Mouse (Mus musculus) neural tube, embryonic 14.5 days (tissue): Measurements from ENCODE around the gene Shisa2. TPM values are rescaled to one million over a fixed set of nuclear protein-coding genes. Genes with fewer than 3 reads are reported as not detected.
"Not testable (repeated sequence)": the region's sequence is repeated elsewhere in the genome, so short reads cannot be mapped to it uniquely, and the experiment has no call there.

ENCODE experiments used
- ATAC-seq: fragments of 200-750 bp; cut with Nextera tagmentation; 2 replicates; pipeline ENCODE4 v1.8.0; 2017; ENCODE audit warnings: low read depth, mild to moderate bottlenecking, moderate TSS enrichment, moderate library complexity
- H3K27ac ChIP-seq: fragments of 300-500 bp; sonication (generic); 2 replicates; pipeline ENCODE4 v1.5.1; 2014; ENCODE audit warnings: low read depth, mild to moderate bottlenecking, control low read depth, low read length, moderate library complexity, mixed read lengths
- H3K27me3 ChIP-seq: fragments of 300-500 bp; sonication (generic); 2 replicates; pipeline ENCODE4 v1.6.1; 2014; ENCODE audit warnings: low read length; ENCODE audit not compliant: control insufficient read depth, insufficient read depth
- H3K36me3 ChIP-seq: fragments of 300-500 bp; sonication (generic); 2 replicates; pipeline ENCODE4 v1.6.1; 2014; ENCODE audit warnings: low read length, mixed read lengths; ENCODE audit not compliant: control insufficient read depth, insufficient read depth
- H3K4me1 ChIP-seq: fragments of 300-500 bp; sonication (generic); 2 replicates; pipeline ENCODE4 v1.6.1; 2014; ENCODE audit warnings: low read length; ENCODE audit not compliant: control insufficient read depth, insufficient read depth
- H3K4me2 ChIP-seq: fragments of 300-500 bp; sonication (generic); 2 replicates; pipeline ENCODE4 v1.6.1; 2014; ENCODE audit warnings: mild to moderate bottlenecking, low read depth, low read length, control low read depth
- H3K4me3 ChIP-seq: fragments of 300-500 bp; sonication (generic); 2 replicates; pipeline ENCODE4 v1.5.1; 2014; ENCODE audit warnings: low read depth, low read length, control low read depth, mixed read lengths
- H3K9ac ChIP-seq: fragments of 300-500 bp; sonication (generic); replicated peaks from 2 replicates; pipeline ENCODE4 v1.6.1; 2014; ENCODE audit warnings: low read depth, mild to moderate bottlenecking, control low read depth, low read length, mixed read lengths
- H3K9me3 ChIP-seq: fragments of 300-500 bp; sonication (generic); 2 replicates; pipeline ENCODE4 v1.6.1; 2016; ENCODE audit warnings: low read length; ENCODE audit not compliant: control insufficient read depth
- WGBS: fragments of 180-500 bp; shearing (Covaris S2); extraction: QIAGEN DNeasy Blood & Tissue Kit; methylation state at CpG from one replicate; pipeline ENCODE4 v1.1.7; 2014; 5-methylcytosine and 5-hydroxymethylcytosine counted together
- polyA plus RNA-seq: library from polyadenylated mRNA; unstranded; fragments of >200 nt; fragmentation: Nextera tagmentation; extraction: Ambion mirVana; gene quantifications from 2 replicates; pipeline ENCODE4 v1.2.1, GENCODE M21; 2014

Shisa2 gene
- polyA plus RNA-seq, 1 experiment from 2014 or later: 4.6 TPM

GRCm38 (mm10) chr14:59604002-59604645 is 21.0 kb upstream of the Shisa2 start:
- H3K4me3 ChIP-seq: no peak overlapping the region

GRCm38 (mm10) chr14:59605671-59606353 is 19.3 kb upstream of the Shisa2 start:
- Histone ChIP-seq H3K27me3 (0 out of 2 replicates have a peak, but pooled peaks cover 2% of the 10 kb centered on the region), H3K27ac (no peak overlapping the region), H3K9me3 (no peaks in the 10 kb centered on the region), H3K9ac (no peak overlapping the region), H3K4me2 (no peak overlapping the region), H3K4me3 (no peak overlapping the region), H3K36me3 (no peaks in the 10 kb centered on the region), H3K4me1 (no peaks in the 10 kb centered on the region)
- ATAC-seq: peak; percentile 71; the same call in 1 of the 2 replicates
- 22% methylated on average over 5 of the region's 5 CpGs for whole genome bisulfite sequencing

More at GRCm38 (mm10) chr14:59604002-59604645, 21.0 kb upstream of the Shisa2 start:
- H3K27ac ChIP-seq: no peak overlapping the region
- no peak overlapping the region for H3K9ac ChIP-seq
- H3K4me2 ChIP-seq: no peak overlapping the region
- H3K9me3 ChIP-seq: no peaks in the 10 kb centered on the region
- WGBS: 71% methylated on average over 5 of the region's 5 CpGs
- no peaks in the 10 kb centered on the region for H3K4me1 ChIP-seq
- ATAC-seq: no peak
- 0 out of 2 replicates have a peak, but pooled peaks cover 2% of the 10 kb centered on the region for H3K27me3 ChIP-seq
- H3K36me3 ChIP-seq: no peaks in the 10 kb centered on the region

- no peaks in the 10 kb centered on the region for H3K4me1 ChIP-seq
- no peak overlapping the region for H3K4me2 ChIP-seq
- no peak overlapping the region for H3K27ac ChIP-seq
- WGBS: 56% methylated on average over 3 of the region's 3 CpGs
- 0 out of 2 replicates have a peak, but pooled peaks cover 2% of the 10 kb centered on the region for H3K27me3 ChIP-seq
- no peak for ATAC-seq
- no peak overlapping the region for H3K4me3 ChIP-seq
- no peaks in the 10 kb centered on the region for H3K36me3 ChIP-seq
- no peaks in the 10 kb centered on the region for H3K9me3 ChIP-seq
- no peak overlapping the region for H3K9ac ChIP-seq
These were observed 18.1 kb upstream of the Shisa2 start for GRCm38 (mm10) chr14:59607021-59607420.

- no peak overlapping the region for H3K4me3 ChIP-seq
These were observed 12.0 kb upstream of the Shisa2 start for GRCm38 (mm10) chr14:59612920-59613625.

GRCm38 (mm10) chr14:59614149-59614548 is 11.0 kb upstream of the Shisa2 start:
- H3K9ac ChIP-seq, H3K27ac ChIP-seq, H3K36me3 ChIP-seq, ATAC-seq, H3K27me3 ChIP-seq, H3K9me3 ChIP-seq, H3K4me2 ChIP-seq, H3K4me1 ChIP-seq, H3K4me3 ChIP-seq: not testable (repeated sequence)
- WGBS: 91% methylated on average over 3 of the region's 3 CpGs

More at GRCm38 (mm10) chr14:59612920-59613625, 12.0 kb upstream of the Shisa2 start:
- Histone ChIP-seq H3K9ac (no peak overlapping the region), H3K27me3 (no peaks in the 10 kb centered on the region), H3K27ac (no peak overlapping the region), H3K9me3 (no peaks in the 10 kb centered on the region), H3K36me3 (no peaks in the 10 kb centered on the region), H3K4me2 (no peak overlapping the region), H3K4me1 (no peaks in the 10 kb centered on the region)
- WGBS: 50% methylated on average over 14 of the region's 14 CpGs
- ATAC-seq: no peak

GRCm38 (mm10) chr14:59616802-59617201 is 8.3 kb upstream of the Shisa2 start:
- Histone ChIP-seq H3K9me3 (no peaks in the 10 kb centered on the region), H3K27me3 (no peaks in the 10 kb centered on the region), H3K4me1 (no peaks in the 10 kb centered on the region), H3K27ac (no peak overlapping the region), H3K4me2 (no peak overlapping the region), H3K36me3 (no peaks in the 10 kb centered on the region), H3K9ac (no peak overlapping the region), H3K4me3 (no peak overlapping the region)
- ATAC-seq: no peak
- 47% methylated on average over 7 of the region's 7 CpGs for WGBS

- no peak for ATAC-seq
- Histone ChIP-seq H3K27ac (no peak overlapping the region), H3K36me3 (no peaks in the 10 kb centered on the region), H3K4me3 (no peak overlapping the region), H3K9me3 (no peaks in the 10 kb centered on the region), H3K27me3 (peaks cover 4% of the 10 kb centered on the region; the same call in 1 of the 2 replicates), H3K9ac (no peak overlapping the region), H3K4me2 (no peak overlapping the region; the same call in 1 of the 2 replicates), H3K4me1 (peaks cover 12% of the 10 kb centered on the region; the same call in 1 of the 2 replicates)
- WGBS: 21% methylated on average over 9 of the region's 9 CpGs
These were observed 702 bp upstream of the Shisa2 start for GRCm38 (mm10) chr14:59624326-59624885.

- ATAC-seq: peak; percentile 68
- Histone ChIP-seq H3K36me3 (no peaks in the 10 kb centered on the region), H3K27ac (0 out of 2 replicates have a peak overlapping the region, but pooled peaks have one; percentile 28), H3K27me3 (peaks cover 4% of the 10 kb centered on the region; the same call in 1 of the 2 replicates), H3K9me3 (no peaks in the 10 kb centered on the region), H3K4me2 (peak overlapping the region; percentile 71), H3K4me1 (peaks cover 12% of the 10 kb centered on the region; the same call in 1 of the 2 replicates), H3K4me3 (peak overlapping the region; percentile 61), H3K9ac (peak overlapping the region; percentile 56)
- 0% methylated on average over 47 of the region's 51 CpGs for WGBS
These were observed 777 bp downstream of the Shisa2 start for GRCm38 (mm10) chr14:59625806-59626364.
